Mouse (Mus musculus): Measurements from ENCODE around the gene Opcml.

- TF ChIP-seq CTCF (IDR thresholded peaks at IDR 0.05; ENCODE audit: low read depth, low read length) (no peak), POLR2A (IDR thresholded peaks at IDR 0.05; ENCODE audit: borderline replicate concordance, low read depth, low read length) (no peak)
These were observed 13.9 kb downstream of the Opcml start for GRCm38 (mm10) chr9:27804461-27804860.

Data from bone marrow macrophage, adult 2 months (primary cell).